Mouse (Mus musculus): ENCODE results near the gene Ppfia2.

DNA sequence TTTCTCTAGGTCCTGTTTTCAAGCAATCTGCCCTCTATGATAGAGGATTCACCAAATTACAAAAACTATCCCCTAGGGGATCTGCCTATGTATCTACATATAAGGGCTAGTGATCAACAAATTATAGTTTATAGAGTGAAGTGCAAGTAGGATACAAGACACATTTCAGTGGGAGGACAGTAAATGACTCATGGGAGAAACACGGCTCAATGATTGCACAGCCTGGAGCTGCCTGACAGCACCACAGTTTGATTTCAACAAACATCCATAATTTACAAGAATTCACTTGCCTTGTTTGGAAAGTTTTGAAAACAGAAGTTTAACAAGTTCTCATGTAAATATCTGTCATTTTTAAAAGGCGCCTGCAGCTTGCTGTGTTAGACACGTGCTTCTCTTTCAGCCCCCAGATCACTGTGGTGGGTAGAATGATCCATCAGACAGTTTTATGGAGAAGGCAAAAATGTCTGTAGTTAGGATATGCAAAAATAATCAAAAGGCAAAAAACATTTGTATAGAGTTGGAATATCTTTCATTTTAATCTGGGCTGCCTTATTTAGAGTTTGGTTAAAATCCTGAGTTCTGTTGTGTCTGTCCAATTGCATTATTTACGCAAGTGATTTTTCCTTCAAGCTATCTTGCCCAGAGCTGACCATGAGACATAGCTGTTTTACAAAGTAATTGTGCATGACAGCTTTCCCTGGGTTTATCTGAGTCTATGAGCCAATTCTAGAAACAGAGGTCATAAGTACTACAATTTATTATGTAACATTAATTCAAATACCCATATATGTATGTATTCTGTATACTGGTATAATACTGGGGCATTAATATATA, 266.3 kb downstream of the Ppfia2 start:
- TF ChIP-seq CTCF (IDR thresholded peaks at IDR 0.05; ENCODE audit: control insufficient read depth, insufficient read depth, insufficient read length) (no peak), MYOG (IDR thresholded peaks at IDR 0.05; ENCODE audit: control insufficient read depth, extremely low read depth, insufficient read length) (no peak), MYOD1 (IDR thresholded peaks at IDR 0.05; ENCODE audit: control insufficient read depth, insufficient read length, low read depth) (no peak), USF1 (IDR thresholded peaks at IDR 0.05; ENCODE audit: low read depth) (no peak), CEBPB (IDR thresholded peaks at IDR 0.05; ENCODE audit: low read depth) (no peak), MAX (IDR thresholded peaks at IDR 0.05) (no peak), FOSL1 (IDR thresholded peaks at IDR 0.05; ENCODE audit: insufficient read depth, low read length, poor library complexity, severe bottlenecking) (no peak)

Data from C2C12 (cell line).